Mouse (Mus musculus) liver, embryonic 15.5 days (tissue): ENCODE data around the gene Rpsa. TPM values are rescaled to one million over a fixed set of nuclear protein-coding genes. Genes with fewer than 3 reads are reported as not detected.
A peak's percentile ranks its signal among the peaks of the same experiment; 100 is the strongest.

Experiments used
- ATAC-seq: fragments of 200-750 bp; cut with Nextera tagmentation; 2 replicates; pipeline ENCODE4 v1.8.0; 2017; ENCODE audit warnings: moderate number of reproducible peaks, mild to moderate bottlenecking, moderate library complexity; ENCODE audit not compliant: insufficient read depth
- H3K27ac ChIP-seq: fragments of 300-500 bp; sonication (generic); replicated peaks from 2 replicates; pipeline ENCODE4 v1.5.1; 2015; ENCODE audit warnings: mild to moderate bottlenecking, inconsistent platforms
- H3K27me3 ChIP-seq: fragments of 300-500 bp; sonication (generic); 2 replicates; pipeline ENCODE4 v1.6.1; 2015; ENCODE audit warnings: mild to moderate bottlenecking, inconsistent platforms
- H3K36me3 ChIP-seq: fragments of 300-500 bp; sonication (generic); replicated peaks from 2 replicates; pipeline ENCODE4 v1.6.1; 2015; ENCODE audit warnings: moderate library complexity, mild to moderate bottlenecking, inconsistent platforms
- H3K4me1 ChIP-seq: fragments of 300-500 bp; sonication (generic); replicated peaks from 2 replicates; pipeline ENCODE4 v1.6.1; 2015; ENCODE audit warnings: inconsistent platforms
- H3K4me2 ChIP-seq: fragments of 300-500 bp; sonication (generic); 2 replicates; pipeline ENCODE4 v1.6.1; 2015; ENCODE audit warnings: moderate library complexity, mild to moderate bottlenecking, inconsistent platforms
- H3K4me3 ChIP-seq: fragments of 300-500 bp; sonication (generic); replicated peaks from 2 replicates; pipeline ENCODE4 v1.5.1; 2015; ENCODE audit warnings: mild to moderate bottlenecking, inconsistent platforms
- H3K9ac ChIP-seq: fragments of 300-500 bp; sonication (generic); 2 replicates; pipeline ENCODE4 v1.6.1; 2015; ENCODE audit warnings: moderate library complexity, mild to moderate bottlenecking, inconsistent platforms
- H3K9me3 ChIP-seq: fragments of 300-500 bp; sonication (generic); replicated peaks from 2 replicates; pipeline ENCODE4 v1.6.1; 2016; ENCODE audit warnings: inconsistent platforms
- WGBS: fragments of 180-500 bp; shearing (Covaris S2); methylation state at CpG from one replicate; pipeline ENCODE4 v1.1.7; 2015; ENCODE audit warnings: mixed read lengths; ENCODE audit not compliant: insufficient replicate concordance; 5-methylcytosine and 5-hydroxymethylcytosine counted together
- polyA plus RNA-seq: library from polyadenylated mRNA; unstranded; fragments of >200 nt; fragmentation: Nextera tagmentation; extraction: Ambion mirVana; gene quantifications from 2 replicates; pipeline ENCODE4 v1.2.1, GENCODE M21; 2015

Gene Rpsa
- polyA plus RNA-seq, 1 experiment from 2014 or later, result 830 TPM

- Histone ChIP-seq H3K9me3 (no peaks in the 10 kb centered on the region), H3K4me3 (peak overlapping the region; percentile 68), H3K4me2 (peak overlapping the region; percentile 96), H3K27ac (peak overlapping the region; percentile 99), H3K36me3 (peaks cover 31% of the 10 kb centered on the region), H3K9ac (peak overlapping the region; percentile 79), H3K27me3 (no peaks in the 10 kb centered on the region), H3K4me1 (peaks cover 87% of the 10 kb centered on the region)
- 71% methylated on average over 17 of the region's 17 CpGs for WGBS
- no peak for ATAC-seq
These were observed 13.3 kb upstream of the Rpsa start for GRCm38 (mm10) chr9:120114051-120114788.

GRCm38 (mm10) chr9:120114789-120115151 lies 12.7 kb upstream of the Rpsa start:
- peaks cover 36% of the 10 kb centered on the region for H3K36me3 ChIP-seq
- no peaks in the 10 kb centered on the region for H3K27me3 ChIP-seq
- H3K9me3 ChIP-seq, result no peaks in the 10 kb centered on the region
- H3K4me1 ChIP-seq, result peaks cover 88% of the 10 kb centered on the region
- peak overlapping the region; percentile 68 for H3K4me3 ChIP-seq
- peak overlapping the region; percentile 99 for H3K27ac ChIP-seq
- peak overlapping the region; percentile 96 for H3K4me2 ChIP-seq
- ATAC-seq, result peak; percentile 36
- peak overlapping the region; percentile 79 for H3K9ac ChIP-seq
- 19% methylated on average over 2 of the region's 2 CpGs for WGBS

- Histone ChIP-seq H3K36me3 (peaks cover 44% of the 10 kb centered on the region), H3K27me3 (no peaks in the 10 kb centered on the region), H3K9ac (peak overlapping the region; percentile 79), H3K4me2 (peak overlapping the region; percentile 96), H3K27ac (peak overlapping the region; percentile 99), H3K4me1 (peaks cover 94% of the 10 kb centered on the region), H3K4me3 (peak overlapping the region; percentile 68), H3K9me3 (no peaks in the 10 kb centered on the region)
- ATAC-seq, result peak; percentile 83
- 16% methylated on average over 5 of the region's 5 CpGs for WGBS
These were observed 11.9 kb upstream of the Rpsa start for GRCm38 (mm10) chr9:120115580-120115979.

- H3K9ac ChIP-seq, result peak overlapping the region; percentile 79
- WGBS, result 12% methylated on average over 8 of the region's 8 CpGs
- peak; percentile 70 for ATAC-seq
- H3K4me2 ChIP-seq, result peak overlapping the region; percentile 96
- H3K9me3 ChIP-seq, result no peaks in the 10 kb centered on the region
- H3K36me3 ChIP-seq, result peaks cover 50% of the 10 kb centered on the region
- H3K27me3 ChIP-seq, result no peaks in the 10 kb centered on the region
- H3K4me1 ChIP-seq, result peaks cover 95% of the 10 kb centered on the region
- peak overlapping the region; percentile 68 for H3K4me3 ChIP-seq
- H3K27ac ChIP-seq, result peak overlapping the region; percentile 99
These were observed 11.3 kb upstream of the Rpsa start for GRCm38 (mm10) chr9:120116184-120116624.

- Histone ChIP-seq H3K4me3 (peak overlapping the region; percentile 68; the same call in 1 of the 2 replicates), H3K36me3 (peaks cover 71% of the 10 kb centered on the region), H3K27ac (peak overlapping the region; percentile 99), H3K4me2 (peak overlapping the region; percentile 96), H3K9me3 (no peaks in the 10 kb centered on the region), H3K4me1 (peaks cover 79% of the 10 kb centered on the region), H3K9ac (peak overlapping the region; percentile 79), H3K27me3 (no peaks in the 10 kb centered on the region)
- 71% methylated on average over 4 of the region's 4 CpGs for WGBS
- no peak for ATAC-seq
These were observed 9.3 kb upstream of the Rpsa start for GRCm38 (mm10) chr9:120118212-120118611.

- peaks cover 56% of the 10 kb centered on the region for H3K4me1 ChIP-seq
- no peaks in the 10 kb centered on the region for H3K27me3 ChIP-seq
These were observed 7.0 kb upstream of the Rpsa start for GRCm38 (mm10) chr9:120120503-120120902.

GRCm38 (mm10) chr9:120126868-120127267 lies 621 bp upstream of the Rpsa start:
- Histone ChIP-seq H3K4me2 (peak overlapping the region; percentile 93), H3K27ac (peak overlapping the region; percentile 87), H3K9ac (peak overlapping the region; percentile 59), H3K4me3 (peak overlapping the region; percentile 99), H3K4me1 (peaks cover 36% of the 10 kb centered on the region), H3K27me3 (no peaks in the 10 kb centered on the region), H3K9me3 (no peaks in the 10 kb centered on the region), H3K36me3 (peaks cover 68% of the 10 kb centered on the region)
- 24% methylated on average over 11 of the region's 11 CpGs for WGBS
- no peak; the same call in 1 of the 2 replicates for ATAC-seq

More at GRCm38 (mm10) chr9:120120503-120120902, 7.0 kb upstream of the Rpsa start:
- Histone ChIP-seq H3K27ac (peak overlapping the region; percentile 45), H3K4me3 (no peak overlapping the region), H3K36me3 (peaks cover 88% of the 10 kb centered on the region), H3K4me2 (peak overlapping the region; percentile 13), H3K9ac (no peak overlapping the region), H3K9me3 (no peaks in the 10 kb centered on the region)
- WGBS, result 94% methylated on average over 7 of the region's 7 CpGs
- ATAC-seq, result no peak

GRCm38 (mm10) chr9:120129276-120129675 lies 1.8 kb downstream of the Rpsa start:
- no peak for ATAC-seq
- WGBS, result 22% methylated on average over 10 of the region's 10 CpGs
- peaks cover 56% of the 10 kb centered on the region for H3K36me3 ChIP-seq
- H3K27me3 ChIP-seq, result no peaks in the 10 kb centered on the region
- peak overlapping the region; percentile 96 for H3K9ac ChIP-seq
- H3K4me3 ChIP-seq, result peak overlapping the region; percentile 99
- no peaks in the 10 kb centered on the region for H3K9me3 ChIP-seq
- H3K4me1 ChIP-seq, result peaks cover 38% of the 10 kb centered on the region
- peak overlapping the region; percentile 93 for H3K4me2 ChIP-seq
- peak overlapping the region; percentile 87 for H3K27ac ChIP-seq

GRCm38 (mm10) chr9:120131784-120132288 lies 4.3 kb downstream of the Rpsa start:
- Histone ChIP-seq H3K36me3 (peaks cover 46% of the 10 kb centered on the region), H3K9me3 (no peaks in the 10 kb centered on the region), H3K27me3 (no peaks in the 10 kb centered on the region), H3K4me1 (peaks cover 30% of the 10 kb centered on the region), H3K9ac (no peak overlapping the region), H3K4me2 (no peak overlapping the region), H3K4me3 (no peak overlapping the region), H3K27ac (peak overlapping the region; percentile 29; the same call in 1 of the 2 replicates)
- WGBS, result 83% methylated on average over 3 of the region's 3 CpGs
- no peak for ATAC-seq

GRCm38 (mm10) chr9:120132980-120133754 lies 5.7 kb downstream of the Rpsa start:
- no peaks in the 10 kb centered on the region for H3K27me3 ChIP-seq
- H3K4me2 ChIP-seq, result no peak overlapping the region
- peaks cover 22% of the 10 kb centered on the region for H3K4me1 ChIP-seq
- no peaks in the 10 kb centered on the region for H3K9me3 ChIP-seq
- no peak overlapping the region for H3K9ac ChIP-seq
- H3K36me3 ChIP-seq, result peaks cover 46% of the 10 kb centered on the region
- H3K27ac ChIP-seq, result peak overlapping the region; percentile 29; the same call in 1 of the 2 replicates
- H3K4me3 ChIP-seq, result no peak overlapping the region
- peak; percentile 32; the same call in 1 of the 2 replicates for ATAC-seq
- whole genome bisulfite sequencing, result 24% methylated on average over 8 of the region's 8 CpGs
